Mouse (Mus musculus): Measurements from ENCODE around the gene Fntb.

GRCm38 (mm10) chr12:76778305-76779083, 13.1 kb downstream of the Fntb start:
- no peak for TF ChIP-seq CTCF (IDR thresholded peaks at IDR 0.05; ENCODE audit: low read depth, low read length)
- TF ChIP-seq GATA1 (IDR thresholded peaks at IDR 0.05; ENCODE audit: borderline replicate concordance, low read length), result no peak
- no peak for TF ChIP-seq POLR2AphosphoS5 (IDR thresholded peaks at IDR 0.05; ENCODE audit: insufficient replicate concordance, low read depth, low read length)
